Mouse (Mus musculus): ENCODE results near the gene Col6a5. TPM values are rescaled to one million over a fixed set of nuclear protein-coding genes. Genes with fewer than 3 reads are reported as not detected.

The Col6a5 gene
- polyA plus RNA-seq, 1 experiment from 2014 or later, result 0.41 TPM

- peaks cover 8% of the 10 kb centered on the region for H3K4me1 ChIP-seq (ENCODE audit: insufficient read depth, low read length)
- no peaks in the 10 kb centered on the region for H3K27me3 ChIP-seq (ENCODE audit: insufficient read depth, low read length)
- no peaks in the 10 kb centered on the region for H3K9me3 ChIP-seq (ENCODE audit: low read length)
- no peak for ATAC-seq (ENCODE audit: low FRiP score, low TSS enrichment)
- H3K4me3 ChIP-seq (ENCODE audit: low read length), result no peak overlapping the region
- H3K36me3 ChIP-seq (ENCODE audit: insufficient read depth, low read length), result no peaks in the 10 kb centered on the region
- H3K27ac ChIP-seq (ENCODE audit: low read length), result no peak overlapping the region
- no peak overlapping the region for H3K9ac ChIP-seq (replicated peaks; ENCODE audit: low read length)
- 81% methylated on average over 4 of the region's 4 CpGs for WGBS
- no peak overlapping the region for H3K4me2 ChIP-seq (replicated peaks; ENCODE audit: low read depth, low read length)
These were observed 121.9 kb downstream of the Col6a5 start for GRCm38 (mm10) chr9:105838396-105839146.

GRCm38 (mm10) chr9:105835587-105835986 lies 124.9 kb downstream of the Col6a5 start:
- Histone ChIP-seq H3K4me1 (ENCODE audit: insufficient read depth, low read length) (peaks cover 8% of the 10 kb centered on the region), H3K4me3 (ENCODE audit: low read length) (no peak overlapping the region), H3K27ac (ENCODE audit: low read length) (peak overlapping the region; percentile 24; the same call in 1 of the 2 replicates), H3K4me2 (replicated peaks; ENCODE audit: low read depth, low read length) (peak overlapping the region; percentile 42), H3K36me3 (ENCODE audit: insufficient read depth, low read length) (no peaks in the 10 kb centered on the region), H3K9me3 (ENCODE audit: low read length) (no peaks in the 10 kb centered on the region), H3K27me3 (ENCODE audit: insufficient read depth, low read length) (no peaks in the 10 kb centered on the region), H3K9ac (replicated peaks; ENCODE audit: low read length) (no peak overlapping the region)
- ATAC-seq (ENCODE audit: low FRiP score, low TSS enrichment), result no peak
- 38% methylated on average over 7 of the region's 7 CpGs for WGBS

DNA sequence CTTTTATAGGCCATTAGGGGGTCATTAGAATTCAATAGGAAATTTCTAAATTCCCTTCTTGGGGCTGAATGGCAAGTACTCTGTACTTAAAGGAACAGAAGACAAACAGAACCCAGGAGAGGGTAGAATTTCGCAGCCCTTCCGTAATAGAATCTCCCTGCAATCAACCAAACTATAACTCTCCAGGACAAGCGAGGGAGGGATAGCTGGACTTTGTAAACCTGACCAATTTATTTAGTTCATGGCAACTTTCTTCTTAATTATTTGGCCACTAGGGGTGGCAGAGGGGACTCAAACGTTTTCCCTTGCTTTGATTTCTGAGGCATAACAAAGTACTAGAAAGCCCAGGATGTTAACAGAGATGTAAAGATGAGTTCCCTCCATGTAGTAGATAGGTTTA lies 125.6 kb downstream of the Col6a5 start:
- Histone ChIP-seq H3K4me3 (ENCODE audit: low read length) (no peak overlapping the region), H3K4me2 (replicated peaks; ENCODE audit: low read depth, low read length) (peak overlapping the region; percentile 42; the same call in 1 of the 2 replicates), H3K27ac (ENCODE audit: low read length) (no peak overlapping the region), H3K27me3 (ENCODE audit: insufficient read depth, low read length) (no peaks in the 10 kb centered on the region), H3K9me3 (ENCODE audit: low read length) (no peaks in the 10 kb centered on the region), H3K4me1 (ENCODE audit: insufficient read depth, low read length) (peaks cover 8% of the 10 kb centered on the region), H3K9ac (replicated peaks; ENCODE audit: low read length) (no peak overlapping the region), H3K36me3 (ENCODE audit: insufficient read depth, low read length) (no peaks in the 10 kb centered on the region)
- peak; percentile 72; the same call in 1 of the 2 replicates for ATAC-seq (ENCODE audit: low FRiP score, low TSS enrichment)
- WGBS, result 7% methylated on average over 4 of the region's 4 CpGs

DNA sequence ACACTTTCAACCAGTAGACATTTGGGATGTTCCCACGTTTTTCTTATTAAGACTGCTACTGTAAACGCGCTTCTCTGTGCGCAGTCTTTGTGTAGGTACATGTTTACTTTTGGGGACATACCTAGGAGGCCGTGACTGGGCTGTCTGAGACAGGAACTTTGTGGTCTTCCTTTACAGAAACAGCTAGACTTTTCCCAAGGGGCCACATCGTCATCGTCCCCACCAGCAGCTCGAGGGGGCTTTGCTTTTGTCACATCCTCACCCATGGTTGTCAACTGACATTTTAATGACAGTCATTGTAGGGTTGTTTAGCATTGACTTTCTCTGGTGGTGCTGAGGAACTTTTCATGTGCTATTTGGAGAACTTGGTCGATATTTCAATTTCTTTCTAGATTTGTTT lies 129.2 kb downstream of the Col6a5 start:
- H3K36me3 ChIP-seq (ENCODE audit: insufficient read depth, low read length), result no peaks in the 10 kb centered on the region
- no peak overlapping the region for H3K4me2 ChIP-seq (replicated peaks; ENCODE audit: low read depth, low read length)
- H3K4me1 ChIP-seq (ENCODE audit: insufficient read depth, low read length), result peaks cover 17% of the 10 kb centered on the region
- no peak overlapping the region for H3K9ac ChIP-seq (replicated peaks; ENCODE audit: low read length)
- 0 out of 2 replicates have a peak, but pooled peaks cover 4% of the 10 kb centered on the region for H3K27me3 ChIP-seq (ENCODE audit: insufficient read depth, low read length)
- no peaks in the 10 kb centered on the region for H3K9me3 ChIP-seq (ENCODE audit: low read length)
- ATAC-seq (ENCODE audit: low FRiP score, low TSS enrichment), result no peak
- H3K4me3 ChIP-seq (ENCODE audit: low read length), result no peak overlapping the region
- 84% methylated on average over 9 of the region's 9 CpGs for WGBS
- no peak overlapping the region for H3K27ac ChIP-seq (ENCODE audit: low read length)

- peak within 1 kb of the TSS; percentile 33 for H3K4me3 ChIP-seq (ENCODE audit: low read length)
- no peaks in the 10 kb centered on the region for H3K9me3 ChIP-seq (ENCODE audit: low read length)
- ATAC-seq (ENCODE audit: low FRiP score, low TSS enrichment), result peak; percentile 71; the same call in 1 of the 2 replicates
- WGBS, result 8% methylated on average over 20 of the region's 20 CpGs
- 0 out of 2 replicates have a peak, but pooled peaks cover 4% of the 10 kb centered on the region for H3K27me3 ChIP-seq (ENCODE audit: insufficient read depth, low read length)
- H3K4me1 ChIP-seq (ENCODE audit: insufficient read depth, low read length), result peaks cover 9% of the 10 kb centered on the region
- no peak within 1 kb of the TSS for H3K27ac ChIP-seq (ENCODE audit: low read length)
- H3K9ac ChIP-seq (replicated peaks; ENCODE audit: low read length), result peak within 1 kb of the TSS; percentile 24; the same call in 1 of the 2 replicates
- H3K4me2 ChIP-seq (replicated peaks; ENCODE audit: low read depth, low read length), result peak within 1 kb of the TSS; percentile 53
- H3K36me3 ChIP-seq (ENCODE audit: insufficient read depth, low read length), result no peaks in the 10 kb centered on the region
These were observed 132.6 kb downstream of the Col6a5 start, which contains the start of gene Col6a6 for GRCm38 (mm10) chr9:105827791-105828385. Gene Col6a6 (minus strand): TSS chr9:105828160.

GRCm38 (mm10) chr9:105827076-105827647 lies 133.3 kb downstream of the Col6a5 start:
- Histone ChIP-seq H3K4me1 (ENCODE audit: insufficient read depth, low read length) (peaks cover 9% of the 10 kb centered on the region), H3K9ac (replicated peaks; ENCODE audit: low read length) (no peak overlapping the region), H3K4me2 (replicated peaks; ENCODE audit: low read depth, low read length) (no peak overlapping the region), H3K27me3 (ENCODE audit: insufficient read depth, low read length) (0 out of 2 replicates have a peak, but pooled peaks cover 4% of the 10 kb centered on the region), H3K27ac (ENCODE audit: low read length) (no peak overlapping the region), H3K4me3 (ENCODE audit: low read length) (no peak overlapping the region), H3K9me3 (ENCODE audit: low read length) (no peaks in the 10 kb centered on the region), H3K36me3 (ENCODE audit: insufficient read depth, low read length) (no peaks in the 10 kb centered on the region)
- ATAC-seq (ENCODE audit: low FRiP score, low TSS enrichment), result no peak
- 64% methylated on average over 8 of the region's 8 CpGs for whole genome bisulfite sequencing

DNA sequence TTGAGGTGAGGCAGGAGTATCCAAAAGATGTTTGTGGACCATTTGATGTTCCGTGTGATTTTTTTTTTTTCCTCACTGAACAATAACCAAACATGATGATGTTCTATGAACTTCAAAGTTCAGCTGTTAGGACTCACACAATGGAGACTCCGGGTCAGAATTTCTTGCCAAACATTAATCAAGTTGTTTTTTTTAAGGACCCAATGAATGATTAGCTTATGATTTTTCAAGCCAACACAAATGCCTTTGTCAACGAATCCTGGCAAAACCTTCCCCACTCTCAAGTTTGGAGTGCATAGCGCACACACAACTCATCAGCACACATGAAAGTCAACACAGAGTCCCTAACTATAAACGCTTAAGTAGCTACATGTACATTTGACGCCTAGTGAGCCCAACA lies 139.7 kb downstream of the Col6a5 start:
- Histone ChIP-seq H3K9ac (replicated peaks; ENCODE audit: low read length) (no peak overlapping the region), H3K4me3 (ENCODE audit: low read length) (no peak overlapping the region), H3K27me3 (ENCODE audit: insufficient read depth, low read length) (no peaks in the 10 kb centered on the region), H3K9me3 (ENCODE audit: low read length) (no peaks in the 10 kb centered on the region), H3K4me2 (replicated peaks; ENCODE audit: low read depth, low read length) (no peak overlapping the region), H3K4me1 (ENCODE audit: insufficient read depth, low read length) (no peaks in the 10 kb centered on the region), H3K36me3 (ENCODE audit: insufficient read depth, low read length) (no peaks in the 10 kb centered on the region), H3K27ac (ENCODE audit: low read length) (no peak overlapping the region)
- 87% methylated on average over 6 of the region's 6 CpGs for WGBS
- ATAC-seq (ENCODE audit: low FRiP score, low TSS enrichment), result no peak

- H3K4me2 ChIP-seq (replicated peaks; ENCODE audit: low read depth, low read length), result no peak overlapping the region
- H3K9me3 ChIP-seq (ENCODE audit: low read length), result no peaks in the 10 kb centered on the region
- no peak for ATAC-seq (ENCODE audit: low FRiP score, low TSS enrichment)
- no peak overlapping the region for H3K27ac ChIP-seq (ENCODE audit: low read length)
- 80% methylated on average over 29 of the region's 29 CpGs for WGBS
- H3K36me3 ChIP-seq (ENCODE audit: insufficient read depth, low read length), result no peaks in the 10 kb centered on the region
- no peaks in the 10 kb centered on the region for H3K4me1 ChIP-seq (ENCODE audit: insufficient read depth, low read length)
- H3K9ac ChIP-seq (replicated peaks; ENCODE audit: low read length), result no peak overlapping the region
- H3K4me3 ChIP-seq (ENCODE audit: low read length), result no peak overlapping the region
- H3K27me3 ChIP-seq (ENCODE audit: insufficient read depth, low read length), result no peaks in the 10 kb centered on the region
These were observed 141.2 kb downstream of the Col6a5 start for GRCm38 (mm10) chr9:105819155-105819709.

- 67% methylated on average over 5 of the region's 5 CpGs for WGBS
- Histone ChIP-seq H3K9me3 (ENCODE audit: low read length) (no peaks in the 10 kb centered on the region), H3K27ac (ENCODE audit: low read length) (no peak overlapping the region), H3K36me3 (ENCODE audit: insufficient read depth, low read length) (no peaks in the 10 kb centered on the region), H3K4me1 (ENCODE audit: insufficient read depth, low read length) (peaks cover 7% of the 10 kb centered on the region), H3K9ac (replicated peaks; ENCODE audit: low read length) (no peak overlapping the region), H3K27me3 (ENCODE audit: insufficient read depth, low read length) (no peaks in the 10 kb centered on the region), H3K4me3 (ENCODE audit: low read length) (no peak overlapping the region), H3K4me2 (replicated peaks; ENCODE audit: low read depth, low read length) (no peak overlapping the region)
- ATAC-seq (ENCODE audit: low FRiP score, low TSS enrichment), result no peak
These were observed 146.0 kb downstream of the Col6a5 start for GRCm38 (mm10) chr9:105814436-105814835.

All from kidney, embryonic 16.5 days (tissue).